Mouse (Mus musculus): ENCODE data around the gene Vmn1r3.

DNA sequence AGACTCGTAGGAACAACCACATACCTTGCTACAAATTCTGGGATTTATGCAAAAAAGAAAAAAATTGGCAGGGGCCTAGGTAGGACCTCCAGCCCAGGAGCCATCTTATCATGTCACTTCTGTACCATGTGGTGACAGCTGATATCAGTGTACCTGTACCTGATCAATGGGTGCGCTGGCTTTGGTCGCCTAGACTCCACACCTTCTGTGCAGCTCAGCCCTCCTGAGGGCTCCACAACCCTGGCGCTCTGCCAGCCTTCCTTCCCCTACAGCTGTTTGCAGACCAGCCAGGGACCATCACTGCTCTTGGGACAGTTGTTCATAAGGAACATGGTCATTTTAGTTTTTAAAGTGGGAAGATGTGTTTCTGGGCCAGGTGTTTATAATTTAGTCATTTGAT, 44.4 kb upstream of the Vmn1r3 start:
- no peak for TF ChIP-seq CTCF (IDR thresholded peaks at IDR 0.05; ENCODE audit: insufficient read depth, low read length)
- no peak for TF ChIP-seq POLR2A (IDR thresholded peaks at IDR 0.05; ENCODE audit: borderline replicate concordance, extremely low read depth, low read depth, low read length)

Measured in lung, adult 2 months (tissue).